Mouse (Mus musculus) frontal cortex, adult (tissue): ENCODE data around the gene Pf4.
"Not testable (repeated sequence)": the region's sequence is repeated elsewhere in the genome, so short reads cannot be mapped to it uniquely, and the experiment has no call there.

Experiments
- ATAC-seq: cut with Nextera tagmentation; 2 replicates; pipeline ENCODE4 v1.9.2; 2017; ENCODE audit warnings: mild to moderate bottlenecking, moderate library complexity, mixed read lengths; ENCODE audit not compliant: low TSS enrichment

The Pf4 gene

GRCm38 (mm10) chr5:90785659-90786588 is 13.7 kb downstream of the Pf4 start, which contains the start of gene Cxcl3:
Cxcl3 (plus strand) TSS chr5:90786103.
- ATAC-seq: peak; percentile 59; the same call in 1 of the 2 replicates

GRCm38 (mm10) chr5:90788114-90788513 is 15.9 kb downstream of the Pf4 start:
- ATAC-seq: no peak

- no peak for ATAC-seq
Measured at GRCm38 (mm10) chr5:90789306-90790073, 17.3 kb downstream of the Pf4 start.

GRCm38 (mm10) chr5:90790074-90790502 is 17.9 kb downstream of the Pf4 start:
- ATAC-seq: no peak

GRCm38 (mm10) chr5:90794195-90794625 is 22.0 kb downstream of the Pf4 start, which contains the start of gene Cxcl15:
Cxcl15 (plus strand) TSS chr5:90794534.
- no peak for ATAC-seq

GRCm38 (mm10) chr5:90795392-90795791 is 23.2 kb downstream of the Pf4 start:
- ATAC-seq: not testable (repeated sequence)

- ATAC-seq: no peak
Measured at GRCm38 (mm10) chr5:90804574-90804973, 32.3 kb downstream of the Pf4 start.

GRCm38 (mm10) chr5:90806050-90806449 is 33.8 kb downstream of the Pf4 start:
- no peak for ATAC-seq

- no peak for ATAC-seq
Measured at GRCm38 (mm10) chr5:90807176-90807950, 35.1 kb downstream of the Pf4 start.

GRCm38 (mm10) chr5:90819756-90820155 is 47.5 kb downstream of the Pf4 start:
- ATAC-seq: no peak
